Mouse (Mus musculus): ENCODE measurements at regions not wholly inside any gene's neighbourhood (a gene's known extent, or its start where the extent isn't known, plus 50 kb on each side); places are given as distances from the start of the nearest gene placed in this dataset.
"Not testable (repeated sequence)": the region's sequence is repeated elsewhere in the genome, so short reads cannot be mapped to it uniquely, and the experiment has no call there.

DNA sequence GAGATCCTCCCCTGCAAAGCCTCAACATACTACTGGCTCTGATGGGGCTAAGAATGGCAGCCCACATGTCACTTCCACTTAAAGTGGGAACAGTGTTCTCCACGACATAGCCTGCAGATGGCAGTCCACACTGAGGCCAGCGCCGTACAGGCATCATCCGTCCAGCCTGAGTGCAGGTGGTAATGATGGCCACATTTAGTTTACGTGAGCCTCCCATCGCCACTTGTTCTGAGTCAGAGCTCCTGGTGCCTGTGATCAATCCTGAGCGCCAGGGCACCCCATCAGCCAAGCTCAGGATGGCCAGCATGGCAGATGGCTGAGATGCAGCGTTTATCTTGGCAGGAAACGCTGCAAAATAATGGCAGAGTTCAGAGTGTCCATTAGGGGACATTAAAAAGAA lies 159.6 kb downstream of the Adgrd1 start:
- peak in 1 of 2 experiments; percentile 27 for DNase-seq

DNA sequence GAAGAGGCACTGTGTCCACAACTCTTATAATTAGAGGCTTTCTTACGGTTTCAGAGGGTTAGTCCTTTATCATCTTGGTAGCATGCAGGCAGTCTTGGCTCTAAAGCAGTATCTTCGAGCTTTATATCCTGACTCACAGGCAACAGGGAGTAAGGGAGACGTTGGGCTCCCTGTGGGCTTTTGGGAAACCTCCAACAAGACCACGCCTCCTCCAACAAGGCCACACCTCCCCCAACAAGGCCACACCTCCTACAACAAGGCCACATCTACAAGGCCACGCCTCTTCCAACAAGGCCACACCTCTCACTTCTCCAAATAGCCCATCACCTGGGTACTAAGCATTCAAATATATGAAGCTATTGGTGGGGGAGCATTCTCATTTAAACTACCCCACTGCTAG lies 160.7 kb downstream of the Adgrd1 start:
- no peak for DNase-seq

DNA sequence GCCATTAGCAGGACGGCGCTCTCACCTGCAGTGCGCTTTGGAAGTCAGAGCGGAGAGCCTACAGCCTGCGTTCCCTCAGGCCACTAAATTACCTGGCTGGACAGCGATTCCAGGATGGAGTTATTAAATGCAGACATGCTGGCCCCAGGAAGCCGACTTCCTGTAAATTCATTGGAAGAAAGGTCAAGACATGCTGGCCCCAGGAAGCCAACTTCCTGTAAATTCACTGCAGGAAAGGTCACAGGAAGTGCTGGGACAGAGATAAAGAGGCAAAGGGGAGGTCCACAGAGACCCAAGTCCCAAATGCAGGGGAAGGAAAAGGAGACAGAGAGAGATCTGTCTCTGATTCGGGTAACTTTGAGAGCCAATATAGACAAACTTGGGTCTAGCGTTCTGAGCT lies 164.1 kb downstream of the Adgrd1 start:
- DNase-seq, result peak; percentile 60 to 77

DNA sequence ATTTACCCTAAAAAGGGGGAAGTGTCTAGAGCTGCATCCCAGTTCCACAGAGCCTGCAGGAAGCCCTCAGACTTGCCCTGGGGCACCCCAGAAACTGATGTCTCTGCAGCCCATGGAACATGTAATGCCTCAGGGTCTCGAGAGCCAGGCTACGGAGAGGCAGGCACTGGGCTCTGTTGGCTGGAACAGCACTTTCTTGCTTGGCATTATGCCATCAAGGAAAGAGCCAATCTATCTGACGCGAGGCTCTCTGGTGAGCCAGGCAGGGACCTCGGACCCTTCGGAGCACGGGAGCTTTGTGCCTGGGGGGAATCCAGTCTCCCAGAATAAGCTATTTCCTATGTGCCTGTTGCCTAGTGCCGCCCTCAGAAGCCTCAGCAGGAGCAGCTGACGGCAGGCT lies 166.6 kb downstream of the Adgrd1 start:
- DNase-seq, result peak; percentile 18 to 19

DNA sequence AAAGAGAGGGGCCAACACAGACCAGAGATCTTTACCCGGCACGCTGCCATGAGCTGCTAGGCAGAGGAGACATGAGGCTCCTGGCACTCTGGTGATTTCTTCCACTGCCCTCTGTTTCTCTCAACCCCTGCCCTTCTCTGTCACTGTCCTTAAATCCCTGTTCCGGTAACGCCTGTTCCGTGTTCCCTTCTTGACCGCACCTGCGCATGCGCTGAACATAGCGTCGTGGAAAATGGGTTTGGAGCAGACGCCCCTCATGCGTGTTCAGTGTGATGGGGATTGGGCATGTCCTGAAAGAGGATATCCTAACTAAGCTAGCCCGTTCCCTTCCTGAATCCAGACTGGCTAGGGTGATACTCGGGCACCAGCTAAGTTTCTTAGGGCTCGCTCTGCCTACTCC lies 167.8 kb downstream of the Adgrd1 start:
- no peak for DNase-seq

DNA sequence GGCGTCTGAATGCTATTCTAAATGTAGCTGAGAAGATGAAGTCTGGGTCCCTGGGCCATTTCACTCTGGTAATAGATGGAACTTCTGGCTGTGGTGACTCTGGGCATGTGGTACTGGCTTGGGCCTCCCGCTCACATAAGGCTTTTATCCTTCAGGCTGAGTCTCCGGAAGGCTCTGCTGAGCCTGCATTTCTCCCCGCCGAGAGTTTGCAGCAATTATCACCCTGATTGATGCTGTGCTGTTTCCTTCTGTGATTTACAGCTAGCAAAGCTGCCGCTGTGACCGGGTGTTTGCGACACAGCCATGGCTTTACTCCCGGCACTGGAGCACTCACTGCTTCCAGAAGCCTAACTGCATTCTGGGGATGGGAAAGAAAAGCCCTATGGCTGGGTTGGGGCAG lies 171.9 kb downstream of the Adgrd1 start:
- DNase-seq, result peak; percentile 27 to 44

DNA sequence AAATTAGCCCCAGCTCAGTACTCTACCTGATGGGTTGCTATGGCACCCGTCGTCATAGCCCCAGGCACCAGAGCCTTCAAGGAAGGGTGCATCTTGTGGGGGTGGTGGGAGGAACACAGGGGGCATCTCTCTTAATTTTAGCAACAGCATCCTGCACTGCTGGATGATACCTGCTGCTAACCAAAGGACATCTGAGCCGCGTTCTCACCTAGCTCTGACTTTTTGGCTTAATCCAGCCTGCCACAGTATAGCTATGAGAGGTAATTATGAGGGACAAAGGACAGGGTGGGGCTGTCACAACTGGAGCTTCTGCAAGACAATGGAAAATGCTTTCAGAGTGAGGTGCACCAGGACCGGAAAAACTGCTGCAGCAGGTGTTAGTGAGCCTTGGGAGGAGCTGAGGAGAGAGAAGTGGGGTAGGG lies 173.5 kb downstream of the Adgrd1 start:
- no peak for DNase-seq

DNA sequence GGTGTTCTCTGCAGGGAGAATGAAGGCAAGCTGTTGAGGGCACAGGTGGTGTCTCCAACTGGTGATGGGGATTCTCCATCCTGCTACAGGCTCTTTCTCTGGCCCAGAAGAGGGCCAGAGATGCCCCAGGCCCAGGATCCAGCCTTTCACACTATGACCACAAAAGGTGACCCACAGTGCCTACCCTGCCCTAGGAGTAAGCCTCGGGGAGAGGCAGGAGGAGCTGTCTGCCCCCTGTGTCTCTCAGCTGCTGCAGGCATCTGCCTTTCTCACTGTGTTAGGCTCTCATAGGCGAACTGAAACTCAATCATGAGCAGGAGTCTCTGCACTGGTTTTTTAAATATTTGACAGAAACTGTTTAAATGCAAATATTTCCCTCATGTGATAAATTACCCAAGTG lies 184.9 kb downstream of the Adgrd1 start:
- DNase-seq, result no peak

DNA sequence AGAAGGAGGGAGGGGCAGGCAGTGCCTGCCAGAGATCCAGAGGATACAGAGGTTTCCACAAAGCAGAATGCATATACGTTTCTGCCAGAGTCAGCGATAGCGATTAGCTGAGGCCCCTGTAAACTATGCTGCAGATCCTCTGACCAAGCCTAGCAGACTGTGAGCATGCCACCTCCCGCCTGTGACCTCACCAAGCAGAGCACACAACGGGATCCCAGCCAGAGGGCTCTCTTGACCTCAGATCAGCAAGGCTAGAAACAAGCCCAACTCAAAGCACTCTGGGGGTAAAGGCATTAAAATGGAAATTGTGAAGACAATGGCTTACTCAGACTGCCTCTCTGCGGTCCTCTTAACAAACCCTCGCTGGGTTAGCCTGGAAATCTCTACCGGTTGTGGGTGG lies 185.6 kb downstream of the Adgrd1 start:
- DNase-seq, result no peak

DNA sequence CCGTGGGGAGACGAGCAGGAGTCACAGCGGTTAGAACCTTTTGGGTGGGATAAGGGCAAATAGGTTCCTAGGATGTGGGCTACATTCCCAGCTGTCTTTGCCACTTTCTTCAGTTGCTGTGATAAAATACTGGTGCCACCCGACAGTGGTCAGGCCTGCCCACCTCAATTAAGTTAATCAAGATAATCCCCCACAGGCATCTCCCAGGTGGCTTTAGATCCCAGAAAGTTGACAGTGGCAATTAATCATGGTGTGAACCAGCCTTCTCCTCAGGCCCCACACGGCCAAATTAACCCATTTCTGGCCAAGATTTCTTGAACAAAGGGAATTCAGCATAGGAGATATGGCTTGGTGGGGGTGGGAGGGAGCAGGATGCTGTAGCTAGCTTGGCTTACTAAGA lies 186.3 kb downstream of the Adgrd1 start:
- DNase-seq, result no peak

DNA sequence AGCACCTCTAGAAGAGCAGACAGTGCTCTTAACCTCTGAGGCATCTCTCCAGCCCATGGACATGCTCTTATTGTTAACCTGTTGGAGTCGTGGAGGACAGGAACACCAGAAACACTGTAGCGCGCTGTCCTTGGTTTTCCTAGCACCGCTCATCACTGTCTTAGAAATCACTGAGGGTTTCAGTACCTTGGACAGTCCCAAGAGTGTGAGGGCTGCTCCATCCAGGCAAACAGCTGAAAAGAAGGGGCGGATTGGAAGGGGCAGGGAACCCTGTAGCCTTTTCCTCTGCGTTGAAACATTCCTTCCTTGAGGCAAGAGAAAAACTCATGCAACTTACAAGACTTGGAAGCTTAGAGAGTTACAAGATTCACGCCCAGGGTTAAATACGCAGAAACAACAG lies 190.9 kb downstream of the Adgrd1 start:
- DNase-seq, result peak; percentile 17 to 37

DNA sequence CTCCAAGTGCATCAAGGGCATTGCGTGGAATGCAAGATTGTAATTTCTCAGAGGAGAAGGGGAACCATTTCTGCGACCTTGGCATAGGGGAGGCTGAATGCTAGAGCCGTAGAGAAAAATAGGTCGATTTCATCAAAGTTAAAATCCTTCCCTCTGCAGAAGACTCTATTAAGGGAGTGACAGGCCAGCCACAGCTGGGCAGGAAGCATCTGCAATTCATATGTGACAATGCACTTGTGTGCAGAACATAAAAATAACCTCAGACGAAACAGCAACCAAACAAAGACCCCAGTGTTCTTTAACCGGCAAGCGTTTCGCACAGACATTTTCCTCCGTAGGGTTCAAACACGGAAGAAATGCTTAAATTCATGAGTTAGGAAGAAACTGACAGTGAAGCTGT lies 196.3 kb downstream of the Adgrd1 start:
- DNase-seq, result not testable (repeated sequence)

DNA sequence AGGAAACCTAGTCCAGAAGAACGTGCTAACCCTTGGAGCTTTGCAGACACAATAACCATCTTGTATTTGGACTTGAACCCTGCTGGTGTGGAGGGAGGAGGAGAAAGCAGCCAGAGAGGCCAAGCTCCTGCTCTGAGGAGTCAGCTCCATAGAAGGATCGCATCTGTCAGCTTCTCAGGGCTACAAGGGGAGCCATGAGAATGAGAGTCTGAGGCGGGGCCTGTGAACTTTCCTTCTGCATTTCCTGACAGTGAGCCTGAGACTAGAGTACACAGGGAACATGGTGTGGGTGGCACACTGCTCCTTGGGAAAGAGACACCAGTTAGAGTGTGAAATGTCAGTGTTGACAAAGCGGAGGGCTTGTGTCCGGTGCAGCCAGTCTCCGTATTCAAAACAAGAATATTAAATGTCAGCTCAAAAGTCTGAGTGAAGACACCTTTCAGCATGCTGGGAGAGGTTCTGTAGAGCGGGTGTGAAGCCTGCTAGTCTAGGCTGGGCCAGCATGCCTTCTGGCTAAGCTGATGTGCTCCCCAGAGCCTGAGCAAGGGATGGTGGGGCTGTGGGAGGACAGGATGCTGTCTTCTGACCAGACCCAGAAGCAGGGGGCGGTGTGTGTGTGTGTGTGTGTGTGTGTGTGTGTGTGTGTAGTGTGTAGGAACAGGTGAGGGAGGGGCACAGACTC lies 198.5 kb downstream of the Adgrd1 start:
- DNase-seq, result peak in 1 of 2 experiments; percentile 20

DNA sequence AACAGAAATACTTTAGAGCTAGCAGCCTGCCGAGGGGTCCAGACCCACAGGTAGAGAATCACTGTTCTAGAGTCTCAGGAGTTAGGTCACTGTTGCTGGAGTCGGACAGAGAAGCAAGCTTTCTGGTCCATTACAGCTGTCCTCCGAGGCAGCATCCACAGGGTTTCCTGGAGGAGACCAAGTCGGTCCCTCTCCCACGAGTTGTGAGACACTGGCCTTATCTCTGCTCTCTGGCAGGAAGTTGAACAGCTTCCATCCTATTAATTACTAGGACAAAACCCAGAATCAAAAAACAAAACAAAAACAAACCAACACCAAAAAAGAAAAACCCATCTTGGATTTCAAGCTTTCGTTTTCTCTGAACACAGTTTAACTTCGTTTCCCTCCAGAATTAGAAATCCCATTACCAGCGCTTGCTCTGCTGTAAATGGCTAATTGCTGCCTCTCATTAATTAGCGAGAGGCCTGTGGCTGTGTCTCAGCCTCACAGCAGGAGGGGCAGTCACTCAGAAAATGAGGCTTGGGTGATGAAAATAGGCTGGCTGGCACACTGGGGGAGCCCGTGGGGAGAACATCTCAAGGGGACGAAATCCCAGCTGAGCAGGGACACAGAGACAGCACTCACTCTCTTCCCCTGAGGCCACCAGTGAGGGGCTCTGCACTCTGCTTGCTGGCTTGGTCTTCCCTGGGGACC lies 201.3 kb downstream of the Adgrd1 start:
- DNase-seq, result peak; percentile 37 to 39

DNA sequence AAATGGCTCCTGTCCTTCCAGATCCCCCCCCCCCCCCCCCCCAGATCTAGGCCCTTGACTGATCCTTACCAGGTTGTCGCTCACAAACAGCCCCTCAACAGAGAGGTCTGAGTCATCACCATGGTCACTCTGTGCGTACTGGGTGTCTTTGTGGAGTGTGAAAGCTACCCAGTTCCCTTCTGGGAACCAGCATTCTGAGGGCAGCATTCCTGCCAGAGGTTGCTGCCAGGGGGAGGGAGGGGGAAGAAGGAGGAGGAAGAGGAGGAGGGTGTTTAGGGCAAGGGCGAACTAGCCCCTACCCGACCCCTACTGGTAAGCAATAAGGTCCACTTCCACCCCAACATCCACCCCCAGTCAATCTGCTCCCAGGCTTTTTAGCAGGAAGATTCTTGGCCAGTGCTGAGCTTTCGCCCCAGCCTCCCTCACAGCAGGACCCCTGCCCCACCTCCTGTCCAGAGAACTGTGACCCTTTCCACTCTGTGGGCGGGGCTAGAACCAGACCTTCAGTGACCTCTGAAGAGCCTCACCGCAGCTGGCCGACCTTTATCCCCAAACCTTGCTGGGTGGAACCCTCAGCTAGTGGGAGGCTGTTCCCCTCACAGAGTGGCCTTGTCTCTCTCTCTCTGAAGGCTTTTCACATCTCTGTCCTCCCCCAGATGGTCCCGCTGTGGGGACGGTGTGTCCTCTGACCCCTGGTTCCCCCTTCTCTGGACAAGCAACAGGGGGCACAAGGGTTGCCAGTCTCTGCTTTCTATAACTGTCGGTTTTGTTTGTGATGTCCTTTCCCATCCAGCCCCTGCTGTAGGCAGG lies 202.2 kb upstream of the Sfswap start:
- DNase-seq, result peak; percentile 4 to 15

DNA sequence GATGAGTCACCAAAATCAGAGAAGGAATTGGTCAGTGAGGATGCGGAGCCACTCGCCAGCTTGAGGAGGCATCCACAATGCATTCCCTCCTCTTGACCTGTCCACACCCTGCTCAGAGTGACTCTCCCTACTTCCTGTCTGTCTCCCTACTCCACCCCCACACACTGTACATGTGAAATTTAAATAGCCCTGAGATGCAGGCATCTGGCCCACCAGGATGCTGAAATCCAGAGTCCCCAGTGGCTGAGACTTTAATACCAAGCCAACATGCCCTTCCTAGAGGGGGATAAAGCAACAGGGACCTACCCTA lies 201.6 kb upstream of the Sfswap start:
- DNase-seq, result peak; percentile 11 to 41

DNA sequence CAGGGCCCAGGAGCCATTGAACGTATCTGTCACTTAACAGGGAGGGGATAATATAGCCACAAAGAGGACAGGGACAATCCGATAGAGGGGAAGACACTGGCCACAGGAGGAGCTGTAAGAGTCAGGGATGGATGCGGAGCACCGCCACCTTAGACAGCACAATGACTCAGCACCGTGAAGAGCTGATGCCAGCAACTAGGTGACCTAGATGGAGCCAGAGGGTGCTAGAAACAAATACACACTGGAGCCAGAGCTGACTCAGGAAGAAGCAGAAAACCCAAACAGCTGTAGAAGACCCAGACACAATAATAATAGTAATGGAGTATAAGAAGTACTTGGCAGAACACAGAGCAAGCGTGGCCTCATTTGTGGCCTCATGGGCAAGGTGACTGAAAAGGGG lies 200.6 kb upstream of the Sfswap start:
- DNase-seq, result no peak

DNA sequence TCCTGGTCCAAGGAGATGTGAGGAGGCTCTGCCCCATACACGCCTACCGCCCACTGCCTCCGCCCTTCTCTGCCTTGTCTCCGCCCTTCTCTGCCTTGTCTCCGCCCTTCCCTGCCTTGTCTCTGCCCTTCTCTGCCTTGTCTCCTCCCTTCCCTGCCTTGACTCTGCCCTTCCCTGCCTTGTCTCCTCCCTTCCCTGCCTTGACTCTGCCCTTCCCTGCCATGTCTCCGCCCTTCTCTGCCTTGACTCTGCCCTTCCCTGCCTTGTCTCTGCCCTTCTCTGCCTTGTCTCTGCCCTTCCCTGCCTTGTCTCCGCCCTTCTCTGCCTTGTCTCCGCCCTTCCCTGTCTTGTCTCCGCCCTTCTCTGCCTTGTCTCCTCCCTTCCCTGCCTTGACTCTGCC lies 185.4 kb upstream of the Sfswap start:
- no peak for DNase-seq

DNA sequence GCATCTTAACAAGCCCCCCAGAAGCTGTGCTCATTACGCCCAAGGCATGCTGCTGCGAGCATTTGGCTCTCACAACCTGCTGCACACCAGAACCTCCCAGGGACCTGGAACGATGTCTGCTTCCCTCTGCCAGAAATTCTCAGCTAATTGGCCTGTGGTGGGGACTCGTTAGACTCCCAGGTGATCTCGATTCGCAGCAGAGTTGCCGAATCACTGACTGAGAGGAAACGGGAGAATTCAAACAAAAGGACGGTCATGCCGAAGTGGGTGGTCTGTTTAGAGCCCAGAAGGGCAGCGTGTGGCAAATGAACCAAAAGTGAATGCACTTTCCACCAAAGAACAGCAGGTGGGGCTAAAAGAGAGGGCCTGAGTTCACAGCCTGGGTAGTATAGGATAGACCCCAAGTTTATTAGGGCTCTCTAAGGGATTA lies 169.9 kb upstream of the Sfswap start:
- DNase-seq, result no peak

DNA sequence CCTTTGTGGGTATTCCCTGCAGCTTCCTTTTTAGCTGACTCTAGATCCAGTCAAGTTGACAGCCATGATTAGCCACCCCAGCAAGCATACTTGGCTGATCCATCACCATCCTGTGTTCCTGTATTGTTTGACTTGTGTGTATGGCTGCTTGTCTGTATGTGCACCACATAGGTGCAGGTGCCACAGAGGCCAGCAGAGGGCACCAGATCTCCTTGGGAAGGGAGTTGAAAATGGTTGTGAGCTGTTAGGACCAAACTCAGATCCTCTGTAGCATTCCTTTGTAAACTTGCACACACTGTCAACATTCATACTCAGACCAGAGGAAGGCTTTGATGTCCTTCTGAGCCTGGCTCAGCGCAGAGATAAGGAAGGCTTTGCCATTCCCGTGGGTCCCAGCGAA lies 169.0 kb upstream of the Sfswap start:
- no peak for DNase-seq

DNA sequence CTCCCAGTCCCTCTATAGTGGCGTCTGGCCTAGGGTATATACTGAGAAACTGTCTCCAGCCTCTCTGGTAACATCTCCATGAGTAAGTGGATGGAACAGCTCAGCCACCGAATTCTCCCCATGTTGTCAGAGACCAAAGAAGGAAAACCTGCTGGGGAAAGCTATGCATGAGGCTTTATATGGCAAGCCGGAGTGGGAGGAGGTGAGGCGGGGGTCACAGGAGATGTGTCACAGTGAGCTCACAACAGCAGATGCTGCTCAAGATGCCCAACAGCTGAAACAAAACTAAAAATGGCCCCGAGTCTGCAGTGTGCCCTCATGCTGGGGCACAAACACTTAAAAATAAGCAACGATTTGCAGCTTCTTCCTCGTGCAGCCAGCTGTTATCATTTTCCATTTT lies 162.5 kb upstream of the Sfswap start:
- no peak for DNase-seq

DNA sequence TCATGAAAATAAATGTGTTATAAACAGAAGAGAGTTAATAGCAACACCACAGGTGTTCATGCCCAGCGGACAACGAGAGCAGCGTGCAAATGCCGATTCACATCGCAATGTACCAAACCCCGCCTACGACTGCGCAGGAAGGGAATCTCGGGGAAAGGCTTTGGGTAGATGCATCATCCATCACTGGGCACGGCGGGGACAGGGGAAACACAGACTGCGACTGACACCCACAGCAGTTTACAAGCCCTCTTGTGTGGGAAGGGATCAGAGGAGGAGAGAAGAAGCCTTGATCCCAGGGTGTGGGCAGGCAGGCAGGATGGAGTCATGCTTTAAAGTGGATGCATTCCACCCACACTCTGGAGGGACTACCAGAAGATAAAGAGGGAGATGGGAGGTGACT lies 157.0 kb upstream of the Sfswap start:
- no peak for DNase-seq

DNA sequence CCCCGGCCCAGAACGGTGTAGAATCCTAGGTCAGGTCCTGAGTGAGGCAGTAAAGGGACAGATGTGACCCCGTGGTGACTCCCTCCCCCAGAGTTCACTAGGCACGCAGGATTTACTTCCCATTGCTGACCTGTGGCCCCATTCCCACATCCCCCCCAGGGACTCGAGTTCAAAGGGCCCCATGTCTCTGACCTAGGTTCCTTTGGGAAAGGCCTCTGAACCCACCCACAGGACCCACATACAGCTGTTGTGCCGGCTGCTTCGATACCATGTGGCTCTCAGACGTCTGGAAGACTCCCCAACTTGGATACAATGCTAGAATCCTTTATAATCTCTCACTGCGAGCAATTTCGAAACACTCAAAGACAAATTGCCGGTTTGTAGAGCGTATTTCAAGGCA lies 151.0 kb upstream of the Sfswap start:
- DNase-seq, result peak; percentile 13 to 23

DNA sequence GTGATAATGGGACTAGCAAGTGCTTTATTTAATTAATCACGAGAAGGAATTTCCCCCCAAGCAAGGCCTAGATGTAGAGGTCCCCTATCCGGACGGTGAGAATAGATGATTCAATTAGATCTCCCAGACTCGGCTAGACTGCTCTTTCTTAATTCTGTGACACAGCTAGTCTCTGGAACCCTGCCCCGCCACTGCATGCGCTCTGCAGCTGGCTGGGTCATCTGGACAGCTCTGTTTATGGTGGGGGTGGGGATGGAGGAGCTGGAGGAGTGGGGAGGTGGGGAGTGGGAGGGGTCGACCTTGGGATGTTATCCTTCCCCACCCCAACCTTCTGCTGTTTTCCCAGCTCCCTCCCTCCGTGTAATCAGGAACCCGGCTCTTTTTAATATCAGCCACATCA lies 147.5 kb upstream of the Sfswap start:
- peak in 1 of 2 experiments; percentile 8 for DNase-seq
